Mouse (Mus musculus) kidney, adult 2 months (tissue): ENCODE measurements around the gene Adgrf1.

ENCODE experiments used
- CTCF ChIP-seq: fragments of 200-500 bp; conservative IDR thresholded peaks from 2 replicates; pipeline ENCODE4 v1.5.1; 2011; ENCODE audit warnings: low read depth, mild to moderate bottlenecking, control low read depth, low read length, moderate library complexity, mixed read lengths; ENCODE audit not compliant: insufficient read depth, insufficient read length
- POLR2A ChIP-seq: fragments of 200-500 bp; IDR thresholded peaks from one replicate; pipeline ENCODE4 v1.6.1; 2011; ENCODE audit warnings: low read depth, low read length, control low read depth

DNA sequence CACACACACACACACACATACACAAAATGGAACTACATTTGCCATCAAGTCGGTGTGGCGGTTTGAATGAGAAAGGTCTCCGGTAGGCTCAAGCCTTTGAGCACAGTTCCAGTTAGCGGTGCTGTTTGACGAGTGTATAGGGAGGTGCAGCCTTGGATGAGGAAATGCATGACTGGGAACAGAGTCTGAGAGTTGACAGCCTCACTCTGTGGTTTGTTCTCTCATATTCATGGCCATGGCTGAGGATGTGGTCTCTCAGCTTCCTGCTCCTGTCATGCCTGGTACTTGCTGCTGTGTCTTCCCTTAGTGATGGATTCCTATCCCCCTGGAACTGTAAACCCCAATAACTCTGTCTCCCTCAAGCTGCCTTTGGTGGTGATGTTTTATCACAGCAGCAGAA is 8.2 kb upstream of the Adgrf1 start:
- TF ChIP-seq CTCF (no peak), POLR2A (no peak)
